11 mouse cellular contexts compared by ENCODE assay signal in the genomic region with DNA sequence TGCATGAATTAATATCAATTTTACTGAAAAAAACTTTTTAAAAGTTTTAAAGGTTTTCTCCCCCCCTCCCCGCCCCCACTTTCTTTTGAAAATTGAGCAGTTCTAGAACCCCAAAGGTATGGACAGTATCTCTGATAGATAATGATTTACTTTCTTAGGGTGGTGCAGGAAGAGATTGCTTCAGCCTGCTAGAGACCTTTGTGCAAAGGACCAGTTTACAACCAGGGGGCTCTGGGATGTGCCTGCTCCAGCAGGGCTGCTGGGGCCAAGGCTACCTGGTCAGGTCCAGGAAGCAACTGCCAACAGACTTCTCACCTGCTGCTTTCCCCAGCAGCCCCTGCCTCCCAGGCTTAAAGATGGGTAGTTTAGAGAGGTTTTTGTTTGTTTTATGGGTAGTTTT. TPM values are rescaled to one million over a fixed set of nuclear protein-coding genes. Genes with fewer than 3 reads are reported as not detected.
DNase-seq lines count a peak whose midpoint lies in the region; ATAC-seq lines count a peak whose summit lies in the region.
"Had no signal": no experiment of that assay in that cellular context is flagged by ENCODE, and none has a peak within 500 bp of the region (broad histone marks: within the 10 kb centered on the region; RNA-seq: fewer than 3 reads in every experiment).

No protein-coding gene starts in this region.

- no peak for DNase-seq in heart, postnatal 36 days
- no peak for DNase-seq in embryonic facial prominence, embryonic 10.5 days (ENCODE audit: low spot score)
- DNase-seq in hindbrain, embryonic 14.5 days (ENCODE audit: low spot score): no peak
- DNase-seq in frontal cortex, postnatal 36 days (ENCODE audit: low spot score in 2 of 2): no peak
- DNase-seq in left cerebral cortex, adult 8-10 months (ENCODE audit: low spot score in 2 of 2): no peak
- no peak for DNase-seq in cerebellum, adult 18-20 months
- DNase-seq: gastrocnemius, postnatal 25 days; right cerebral cortex, postnatal 25 days had no signal

- WGBS in heart, embryonic 14.5 days: 80% methylated on average over 1 of the region's 1 CpGs
- WGBS in embryonic facial prominence, embryonic 10.5 days: 69% methylated on average over 1 of the region's 1 CpGs
- 50% methylated on average over 1 of the region's 1 CpGs for WGBS in hindbrain, embryonic 14.5 days
- WGBS in midbrain, embryonic 16.5 days: 47% methylated on average over 1 of the region's 1 CpGs

- peaks cover 3 to 4% of the 10 kb centered on the region in 2 experiments; a peak in 1 of 4 replicates for H3K4me1 ChIP-seq in heart, embryonic 14.5 days (ENCODE audit: control insufficient read depth in 2 of 2, insufficient read depth in 2 of 2, low read length in 2 of 2)
- H3K4me1 ChIP-seq in embryonic facial prominence, embryonic 10.5 days: peaks cover 8% of the 10 kb centered on the region
- 0 out of 2 replicates have a peak, but pooled peaks cover 3% of the 10 kb centered on the region for H3K4me1 ChIP-seq in hindbrain, embryonic 14.5 days (replicated peaks; ENCODE audit: control insufficient read depth, insufficient read depth, low read length)
- H3K4me1 ChIP-seq in midbrain, embryonic 16.5 days (ENCODE audit: control insufficient read depth, insufficient read depth, low read length): peaks cover 3% of the 10 kb centered on the region

- peak overlapping the region; percentile 42 to 47 for H3K4me3 ChIP-seq in heart, embryonic 14.5 days (ENCODE audit: control insufficient read depth in 1 of 2, insufficient read depth in 1 of 2, low read depth in 1 of 2, low read length in 2 of 2)
- peak overlapping the region; percentile 55 for H3K4me3 ChIP-seq in embryonic facial prominence, embryonic 10.5 days
- H3K4me3 ChIP-seq in hindbrain, embryonic 14.5 days (replicated peaks; ENCODE audit: low read length): no peak overlapping the region
- no peak overlapping the region for H3K4me3 ChIP-seq in midbrain, embryonic 16.5 days (ENCODE audit: low read depth, low read length)

- no peaks in the 10 kb centered on the region for H3K27me3 ChIP-seq in heart, embryonic 14.5 days (ENCODE audit: control insufficient read depth, insufficient read depth, low read length)
- H3K27me3 ChIP-seq in embryonic facial prominence, embryonic 10.5 days (replicated peaks; ENCODE audit: low read depth, poor library complexity, severe bottlenecking): peaks cover 33% of the 10 kb centered on the region
- peaks cover 9% of the 10 kb centered on the region; the same call in 1 of the 2 replicates for H3K27me3 ChIP-seq in hindbrain, embryonic 14.5 days (ENCODE audit: control insufficient read depth, insufficient read depth, low read length)
- peaks cover 3% of the 10 kb centered on the region for H3K27me3 ChIP-seq in midbrain, embryonic 16.5 days (ENCODE audit: control insufficient read depth, insufficient read depth, low read depth, low read length)

- peak overlapping the region; percentile 92 for H3K4me2 ChIP-seq in heart, embryonic 14.5 days (ENCODE audit: low read length)
- peak overlapping the region; percentile 57 for H3K4me2 ChIP-seq in hindbrain, embryonic 14.5 days (replicated peaks)
- peak overlapping the region; percentile 54 for H3K4me2 ChIP-seq in midbrain, embryonic 16.5 days (ENCODE audit: low read length)

- no peaks in the 10 kb centered on the region for H3K36me3 ChIP-seq in heart, embryonic 14.5 days (ENCODE audit: control insufficient read depth, insufficient read depth, low read length)
- no peaks in the 10 kb centered on the region for H3K36me3 ChIP-seq in embryonic facial prominence, embryonic 10.5 days (replicated peaks)
- no peaks in the 10 kb centered on the region for H3K36me3 ChIP-seq in hindbrain, embryonic 14.5 days (replicated peaks; ENCODE audit: control insufficient read depth, insufficient read depth)
- H3K36me3 ChIP-seq in midbrain, embryonic 16.5 days (ENCODE audit: control insufficient read depth, insufficient read depth, low read length): no peaks in the 10 kb centered on the region

- H3K9ac ChIP-seq in heart, embryonic 14.5 days (ENCODE audit: low read length): no peak overlapping the region
- H3K9ac ChIP-seq in hindbrain, embryonic 14.5 days: no peak overlapping the region
- H3K9ac ChIP-seq in midbrain, embryonic 16.5 days (ENCODE audit: low read depth, low read length): no peak overlapping the region

- ATAC-seq in heart, embryonic 14.5 days (ENCODE audit: insufficient number of reproducible peaks, insufficient read depth, low FRiP score, low read depth): no peak
- no peak for ATAC-seq in hindbrain, embryonic 14.5 days (ENCODE audit: low FRiP score)
- no peak for ATAC-seq in midbrain, embryonic 16.5 days
- ATAC-seq: CD4-positive, CD25-positive, alpha-beta regulatory T cell, adult 4 months had no signal

- H3K9me3 ChIP-seq in heart, embryonic 14.5 days (ENCODE audit: control insufficient read depth, low read length): no peaks in the 10 kb centered on the region
- no peaks in the 10 kb centered on the region for H3K9me3 ChIP-seq in embryonic facial prominence, embryonic 10.5 days
- H3K9me3 ChIP-seq in hindbrain, embryonic 14.5 days (ENCODE audit: control insufficient read depth, low read length): no peaks in the 10 kb centered on the region
- no peaks in the 10 kb centered on the region for H3K9me3 ChIP-seq in midbrain, embryonic 16.5 days (replicated peaks; ENCODE audit: control insufficient read depth, low read length, poor library complexity, severe bottlenecking)

- intact Hi-C loops in heart, postnatal 36 days (cut with DNase I): no loop called here

- H3K27ac ChIP-seq in heart, embryonic 14.5 days (replicated peaks in 1 of 2; ENCODE audit: control insufficient read depth in 1 of 2, insufficient read depth in 1 of 2, low read depth in 2 of 2, low read length in 2 of 2): no peak overlapping the region
- H3K27ac ChIP-seq in embryonic facial prominence, embryonic 10.5 days (replicated peaks): no peak overlapping the region
- no peak overlapping the region for H3K27ac ChIP-seq in hindbrain, embryonic 14.5 days
- H3K27ac ChIP-seq in midbrain, embryonic 16.5 days (ENCODE audit: low read length): no peak overlapping the region

RNA-seq across cellular contexts. Expression of gene Ereg, which starts 0.6 kb away (rescaled TPM):
- 0.19 TPM in 1 of 2 replicates, not detected in the other for polyA plus RNA-seq in heart, embryonic 14.5 days (2014; fragmentation: Nextera tagmentation; extraction: Ambion mirVana)
- total RNA-seq in heart, postnatal 36 days (2021): under 1 TPM in 1 of 2 experiments, not detected in 1; 0.11 TPM
- not detected in 2 replicates for polyA plus RNA-seq in embryonic facial prominence, embryonic 10.5 days (2016; fragmentation: Nextera tagmentation; extraction: Ambion mirVana)
- not detected in 2 replicates for polyA plus RNA-seq in hindbrain, embryonic 14.5 days (2014; fragmentation: Nextera tagmentation; extraction: Ambion mirVana)
- not detected in 2 replicates for polyA plus RNA-seq in midbrain, embryonic 16.5 days (2015; fragmentation: Nextera tagmentation; extraction: Ambion mirVana)
- total RNA-seq in left cerebral cortex, adult 8-10 months (2022): not detected
- total RNA-seq: gastrocnemius, postnatal 25 days had no signal
- polyA plus RNA-seq: CD4-positive, CD25-positive, alpha-beta regulatory T cell, adult 4 months had no signal

RNA-seq across cellular contexts. Expression of gene Epgn, which starts 47.8 kb away (rescaled TPM):
- 0.26 TPM in 1 of 2 replicates, not detected in the other for polyA plus RNA-seq in heart, embryonic 14.5 days (2014; fragmentation: Nextera tagmentation; extraction: Ambion mirVana)
- under 1 TPM; 0.33 to 0.46 TPM for total RNA-seq in heart, postnatal 36 days (2021)
- 0.30 and 0.45 TPM in 2 replicates for polyA plus RNA-seq in embryonic facial prominence, embryonic 10.5 days (2016; fragmentation: Nextera tagmentation; extraction: Ambion mirVana)
- not detected in 2 replicates for polyA plus RNA-seq in hindbrain, embryonic 14.5 days (2014; fragmentation: Nextera tagmentation; extraction: Ambion mirVana)
- 0.15 TPM in 1 of 2 replicates, not detected in the other for polyA plus RNA-seq in midbrain, embryonic 16.5 days (2015; fragmentation: Nextera tagmentation; extraction: Ambion mirVana)
- not detected for total RNA-seq in left cerebral cortex, adult 8-10 months (2022)
- polyA plus RNA-seq: CD4-positive, CD25-positive, alpha-beta regulatory T cell, adult 4 months had no signal

Comparison
In these comparisons a context has a peak if more than half of its experiments do, and no peak if none do; other contexts are left out.
1. H3K4me3 ChIP-seq: peak in heart, embryonic 14.5 days (2 of 2) and embryonic facial prominence, embryonic 10.5 days (single experiment); none in hindbrain, embryonic 14.5 days (single experiment) and midbrain, embryonic 16.5 days (single experiment).
2. Peak in every context shown above with its lines, with median percentiles within 50 percentile points of each other: H3K4me2 ChIP-seq.